Mouse (Mus musculus) fat pad, adult 2 months (tissue): ENCODE data around the gene Wiz.

Experiments
- DNase-seq: peaks from one replicate; pipeline ENCODE4 v3.0.0-alpha.2; 2011; ENCODE audit warnings: low read depth, low spot score; ENCODE audit errors: extremely low read depth

Wiz gene

GRCm38 (mm10) chr17:32382576-32382975 is 6.7 kb downstream of the Wiz start:
- DNase-seq = peak; percentile 46

- DNase-seq = no peak
Measured at GRCm38 (mm10) chr17:32378786-32379185, 10.5 kb downstream of the Wiz start.

GRCm38 (mm10) chr17:32377137-32377536 is 12.1 kb downstream of the Wiz start:
- no peak for DNase-seq

GRCm38 (mm10) chr17:32376475-32376874 is 12.8 kb downstream of the Wiz start:
- DNase-seq = no peak

- DNase-seq = no peak
Measured at GRCm38 (mm10) chr17:32368991-32369578, 20.2 kb downstream of the Wiz start.

GRCm38 (mm10) chr17:32367706-32368105 is 21.5 kb downstream of the Wiz start:
- DNase-seq = no peak

GRCm38 (mm10) chr17:32365296-32365695 is 23.9 kb downstream of the Wiz start:
- DNase-seq = no peak

GRCm38 (mm10) chr17:32364850-32365249 is 24.4 kb downstream of the Wiz start:
- DNase-seq = no peak

GRCm38 (mm10) chr17:32364331-32364730 is 24.9 kb downstream of the Wiz start:
- no peak for DNase-seq

- no peak for DNase-seq
Measured at GRCm38 (mm10) chr17:32363821-32364301, 25.4 kb downstream of the Wiz start.

- DNase-seq = no peak
Measured at GRCm38 (mm10) chr17:32362686-32363085, 26.6 kb downstream of the Wiz start.

- no peak for DNase-seq
Measured at GRCm38 (mm10) chr17:32359928-32360327, 29.3 kb downstream of the Wiz start.

GRCm38 (mm10) chr17:32358943-32359340 is 30.3 kb downstream of the Wiz start:
- no peak for DNase-seq

GRCm38 (mm10) chr17:32358192-32358942 is 30.9 kb downstream of the Wiz start:
- DNase-seq = no peak

- no peak for DNase-seq
Measured at GRCm38 (mm10) chr17:32356766-32357760, 32.2 kb downstream of the Wiz start.

- DNase-seq = no peak
Measured at GRCm38 (mm10) chr17:32356281-32356680, 33.0 kb downstream of the Wiz start.

- no peak for DNase-seq
Measured at GRCm38 (mm10) chr17:32355031-32355430, 34.2 kb downstream of the Wiz start.

- no peak for DNase-seq
Measured at GRCm38 (mm10) chr17:32354211-32354610, 35.0 kb downstream of the Wiz start.

- DNase-seq = no peak
Measured at GRCm38 (mm10) chr17:32353696-32354095, 35.5 kb downstream of the Wiz start.

- no peak for DNase-seq
Measured at GRCm38 (mm10) chr17:32351726-32352125, 37.5 kb downstream of the Wiz start.

GRCm38 (mm10) chr17:32351269-32351668 is 38.0 kb downstream of the Wiz start:
- no peak for DNase-seq
